Mouse (Mus musculus) retina, adult 2 months (tissue): ENCODE results near the gene Usp37.

Experiments
- DNase-seq: peaks from one replicate; pipeline ENCODE4 v3.0.0-alpha.2; 2012; ENCODE audit warnings: low read depth, low spot score

The Usp37 gene

DNA sequence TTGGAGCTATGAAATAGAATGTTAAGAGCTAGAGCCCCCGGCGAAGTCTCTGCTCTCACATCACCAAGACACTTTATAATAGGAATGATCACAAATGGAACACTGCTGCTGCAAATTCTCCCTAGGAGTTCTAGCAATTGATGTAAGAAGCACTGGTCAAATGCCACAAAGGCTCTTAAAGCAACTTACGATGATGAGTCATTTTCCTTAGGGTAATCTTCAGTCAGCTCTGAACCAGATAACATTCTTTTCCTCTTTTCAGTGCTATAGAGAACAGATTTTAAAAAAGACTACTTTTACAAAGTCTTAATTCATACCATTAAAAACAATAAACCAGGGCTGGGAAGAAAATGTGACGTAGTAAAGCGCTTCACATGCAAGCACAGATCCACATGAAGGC lies 58.3 kb downstream of the Usp37 start:
- DNase-seq = no peak

DNA sequence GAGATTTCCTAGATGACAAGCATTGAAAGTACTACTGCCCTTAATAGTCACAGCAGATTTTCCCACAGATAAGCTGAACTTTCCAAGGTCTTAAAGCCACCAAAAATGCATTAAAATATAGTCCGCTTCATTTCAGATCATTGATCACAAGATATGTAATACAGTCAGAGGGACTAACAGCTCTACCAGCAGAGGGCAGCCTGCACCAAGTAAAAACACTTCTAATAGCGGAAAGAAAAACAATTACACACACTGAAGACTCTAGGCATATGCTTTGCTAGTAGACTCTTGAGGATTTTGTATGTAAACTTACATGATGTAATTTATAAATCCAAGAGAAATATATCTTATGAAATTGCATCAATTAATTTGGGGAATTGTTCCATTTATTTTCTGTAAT lies 83.8 kb downstream of the Usp37 start:
- DNase-seq = peak; percentile 15

DNA sequence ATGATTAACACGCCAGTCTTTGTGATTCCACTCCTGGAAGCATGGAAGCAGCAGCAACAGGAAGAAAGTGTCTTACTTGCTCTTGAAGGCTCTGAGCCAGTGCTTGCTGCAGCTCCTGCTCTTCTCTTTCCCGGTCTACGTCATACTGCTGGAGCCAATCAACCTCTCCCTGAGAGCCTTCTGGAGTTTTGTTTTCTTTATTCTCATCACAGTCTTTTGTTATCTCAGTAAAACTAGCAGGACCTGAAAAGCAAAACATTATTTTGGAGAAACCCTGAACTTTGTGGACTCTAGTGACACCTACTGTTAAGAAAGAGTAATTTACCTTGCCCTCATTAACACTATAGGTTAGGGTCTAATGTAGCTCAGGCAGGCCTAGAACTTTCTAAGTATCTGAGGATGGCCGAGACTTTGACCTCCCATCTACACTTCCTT lies 91.5 kb downstream of the Usp37 start:
- DNase-seq = peak; percentile 39

DNA sequence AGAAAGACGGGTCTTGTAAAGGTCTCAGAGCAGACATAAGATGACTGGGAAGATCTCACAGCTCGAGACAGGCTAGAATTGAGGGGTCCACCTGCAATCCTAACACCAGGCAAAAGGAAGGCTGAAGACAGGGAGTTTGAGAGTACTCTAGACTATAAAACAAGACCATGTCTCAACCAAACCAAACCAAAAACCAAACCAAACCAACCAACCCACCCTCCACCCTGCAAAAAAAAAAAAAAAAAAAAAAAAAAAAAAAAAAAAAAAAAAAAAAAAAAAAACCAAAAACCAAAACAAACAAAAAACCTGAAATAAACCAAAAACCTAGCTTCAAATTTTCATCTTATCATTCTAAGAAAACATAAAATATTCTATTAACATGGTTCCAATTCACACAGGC lies 99.5 kb downstream of the Usp37 start:
- DNase-seq = no peak

GRCm38 (mm10) chr1:74439166-74439876 lies 104.8 kb downstream of the Usp37 start:
- no peak for DNase-seq

GRCm38 (mm10) chr1:74437702-74438427 lies 106.2 kb downstream of the Usp37 start:
- peak; percentile 74 for DNase-seq

DNA sequence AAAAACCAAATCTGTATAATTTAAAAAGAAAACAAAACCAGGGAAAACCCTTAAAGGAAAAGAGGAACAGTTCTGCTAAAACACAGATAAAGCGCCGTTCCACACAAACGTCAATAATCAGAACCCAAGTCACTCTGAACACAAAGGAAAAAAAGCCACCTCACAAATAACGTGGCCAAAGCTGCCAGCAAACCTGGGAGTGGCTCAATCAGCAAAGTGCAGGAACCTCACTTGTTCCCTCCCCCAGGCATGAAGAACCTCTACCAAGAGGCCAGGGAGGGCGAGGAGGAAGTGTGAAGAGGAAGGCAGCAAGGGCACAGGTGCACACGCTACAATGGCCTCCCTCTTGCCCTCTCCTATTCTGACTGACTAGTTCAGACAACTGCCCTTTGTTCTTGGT lies 108.5 kb downstream of the Usp37 start:
- DNase-seq = no peak

DNA sequence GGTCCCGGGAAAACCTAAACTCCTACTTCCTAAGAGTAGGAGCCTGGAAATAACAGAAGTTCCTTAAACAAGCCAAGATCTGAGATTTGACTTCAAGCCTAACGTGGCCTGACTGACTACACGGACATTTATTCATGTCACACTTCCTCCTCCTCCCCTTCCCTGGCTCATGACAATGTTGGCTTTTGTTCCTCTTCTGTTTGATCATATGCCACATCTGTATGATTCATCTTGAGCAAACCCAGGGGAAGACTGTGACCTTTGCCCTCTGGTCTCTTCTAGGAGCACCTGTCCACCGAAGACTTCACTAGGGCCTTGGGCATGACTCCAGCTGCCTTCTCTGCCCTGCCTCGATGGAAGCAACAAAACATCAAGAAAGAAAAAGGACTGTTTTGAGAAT lies 109.5 kb downstream of the Usp37 start:
- no peak for DNase-seq

DNA sequence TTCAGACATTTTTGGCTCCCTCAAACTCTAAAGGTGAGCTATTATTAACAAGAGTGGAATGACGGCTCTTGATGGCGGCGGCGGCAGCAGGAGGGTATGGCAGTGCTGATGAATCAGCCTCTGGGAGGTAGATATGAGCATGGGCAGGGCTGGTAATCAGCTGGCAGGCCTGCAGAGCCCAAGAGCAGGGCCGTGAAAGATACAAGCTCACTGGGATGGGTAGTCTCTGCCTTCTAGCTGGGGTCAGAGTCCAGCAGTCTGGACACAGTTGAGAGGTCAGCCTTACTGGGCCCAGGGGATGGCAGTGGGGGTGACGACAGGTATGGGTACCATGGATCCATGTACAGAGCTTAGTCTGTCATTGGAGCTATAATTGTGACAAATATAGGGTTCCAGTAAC lies 110.9 kb downstream of the Usp37 start:
- no peak for DNase-seq

GRCm38 (mm10) chr1:74425845-74426244 lies 118.2 kb downstream of the Usp37 start:
- DNase-seq = no peak

- no peak for DNase-seq
These were observed 120.9 kb downstream of the Usp37 start for GRCm38 (mm10) chr1:74423147-74423546.

GRCm38 (mm10) chr1:74419440-74419794 lies 124.7 kb downstream of the Usp37 start:
- DNase-seq = no peak

DNA sequence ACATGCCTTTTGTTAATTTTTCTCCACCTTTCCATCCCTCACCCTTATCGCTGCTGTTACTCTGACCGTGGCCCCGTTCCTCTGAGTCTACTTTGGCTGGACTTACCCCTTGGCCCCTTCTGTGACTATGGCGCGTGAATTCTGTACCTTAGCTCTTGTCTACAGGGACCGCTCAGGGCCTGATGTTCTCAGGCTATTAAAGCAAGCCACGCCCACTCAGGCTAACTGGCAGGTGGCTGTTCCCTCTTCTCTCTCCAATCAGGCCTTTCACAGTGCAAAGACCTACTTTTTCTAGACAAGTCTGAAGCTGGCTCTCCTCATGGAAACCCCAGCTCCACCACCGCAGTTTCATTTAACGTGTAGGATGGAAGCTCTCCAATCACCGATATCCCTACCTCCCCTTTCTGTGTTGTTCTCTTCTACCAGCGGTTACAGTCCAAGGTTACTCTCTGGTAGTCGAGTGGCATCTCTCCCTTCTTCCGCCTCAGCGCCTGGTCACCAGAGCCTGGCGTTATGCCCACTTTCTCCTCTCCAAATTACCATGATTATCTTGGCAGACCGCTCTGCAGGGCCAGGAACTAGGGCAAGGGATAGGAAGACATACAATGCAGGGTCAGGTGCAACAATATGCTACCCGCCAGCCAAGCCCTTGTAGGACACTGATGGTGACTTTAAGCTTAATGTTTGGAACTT lies 125.2 kb downstream of the Usp37 start:
- no peak for DNase-seq

GRCm38 (mm10) chr1:74415143-74415542 lies 128.9 kb downstream of the Usp37 start:
- DNase-seq = no peak

GRCm38 (mm10) chr1:74412711-74413110 lies 131.4 kb downstream of the Usp37 start:
- DNase-seq = no peak

DNA sequence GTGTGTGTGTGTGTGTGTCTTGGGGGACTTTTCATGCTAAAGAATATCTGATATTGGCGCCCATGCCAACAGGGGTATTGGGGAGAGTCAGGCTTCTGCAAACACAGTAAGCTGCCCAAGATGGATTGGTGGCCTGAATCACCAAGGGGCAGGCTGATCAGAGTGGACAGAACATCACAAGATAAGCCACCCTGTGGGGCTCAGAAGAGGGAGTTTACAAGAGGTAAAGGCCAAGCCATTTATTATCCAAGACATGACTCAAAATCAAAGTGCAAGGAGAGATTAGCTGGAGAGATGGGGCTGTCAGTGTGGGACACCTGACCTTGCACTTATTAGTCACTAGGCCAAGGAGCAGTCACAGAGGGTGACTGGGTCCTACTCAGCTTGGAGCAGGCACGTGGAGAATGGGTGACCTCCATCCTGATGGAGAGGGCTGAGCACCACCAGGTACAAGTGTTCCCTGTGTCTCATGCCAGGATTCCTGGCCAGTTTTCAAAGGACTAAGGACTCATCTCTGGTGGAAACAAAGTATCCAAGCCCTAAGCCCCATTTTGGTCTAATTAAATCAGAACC lies 132.2 kb downstream of the Usp37 start:
- no peak for DNase-seq

DNA sequence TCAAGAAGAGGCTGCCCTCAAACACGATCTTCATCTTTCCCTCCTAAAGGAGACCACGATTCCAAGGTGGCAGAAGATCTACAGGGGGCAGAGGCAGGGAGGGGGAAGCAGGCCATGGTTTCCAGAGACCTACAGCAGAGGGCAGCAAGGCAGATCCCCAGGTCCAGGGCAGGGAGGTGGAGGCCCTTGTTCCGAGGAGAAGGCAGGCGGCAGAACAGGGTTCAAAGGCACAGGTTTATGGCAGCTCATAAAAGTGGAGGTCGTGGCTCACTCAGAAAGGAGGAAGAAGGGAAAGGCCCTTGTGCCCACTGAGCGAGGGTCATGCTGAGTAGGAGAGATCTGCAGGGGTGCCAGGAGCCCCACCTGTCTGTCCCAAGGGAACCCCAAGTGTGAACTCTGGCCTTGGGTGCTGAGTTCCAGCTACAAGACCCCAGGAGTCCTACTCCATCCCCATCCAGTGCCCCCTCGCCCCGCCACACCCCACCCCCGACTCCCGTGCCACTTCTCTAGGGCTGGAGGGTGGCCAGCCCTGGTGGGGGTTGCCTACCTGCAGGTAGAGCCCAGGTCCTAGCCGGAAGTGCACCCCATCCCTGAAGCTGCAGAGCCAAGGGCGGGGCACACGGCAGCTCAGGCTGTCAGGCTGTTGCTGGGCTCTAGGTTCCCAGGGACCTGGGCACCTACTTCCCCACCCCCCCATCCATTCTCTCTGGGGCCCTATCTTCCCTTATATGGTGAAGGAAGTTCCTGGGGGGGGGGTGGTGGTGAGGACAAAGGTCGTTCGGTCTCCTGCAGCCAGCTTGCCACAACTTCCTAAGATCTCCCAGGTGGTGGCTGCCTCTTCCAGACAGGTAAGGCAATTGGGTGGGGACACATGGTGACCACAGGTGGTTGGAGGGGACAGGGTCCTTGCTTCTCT lies 135.2 kb downstream of the Usp37 start, which contains the start of gene Vil1:
Gene Vil1, plus strand, starts transcription at position 788 of the 916 bp plus-strand sequence.
- no peak for DNase-seq

DNA sequence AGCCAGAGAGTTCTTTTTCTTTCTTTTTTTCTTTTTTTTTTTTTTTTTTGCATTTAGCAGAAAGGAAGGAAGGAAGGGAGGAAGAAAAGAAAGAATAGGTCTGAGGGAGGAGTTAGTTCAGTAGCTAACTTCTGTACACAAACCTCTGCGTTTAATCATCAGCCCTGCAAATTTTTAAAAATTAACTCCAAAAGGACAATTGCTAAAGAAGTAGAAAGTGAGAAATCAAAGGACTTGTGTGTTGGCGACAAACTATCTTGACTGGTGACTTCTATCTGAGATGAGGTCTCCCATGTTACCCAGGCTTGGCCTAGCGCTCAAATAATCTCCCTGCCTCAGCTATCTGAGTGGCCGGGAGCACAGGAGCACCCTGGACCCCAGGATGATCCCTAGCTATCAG lies 139.9 kb downstream of the Usp37 start:
- no peak for DNase-seq

DNA sequence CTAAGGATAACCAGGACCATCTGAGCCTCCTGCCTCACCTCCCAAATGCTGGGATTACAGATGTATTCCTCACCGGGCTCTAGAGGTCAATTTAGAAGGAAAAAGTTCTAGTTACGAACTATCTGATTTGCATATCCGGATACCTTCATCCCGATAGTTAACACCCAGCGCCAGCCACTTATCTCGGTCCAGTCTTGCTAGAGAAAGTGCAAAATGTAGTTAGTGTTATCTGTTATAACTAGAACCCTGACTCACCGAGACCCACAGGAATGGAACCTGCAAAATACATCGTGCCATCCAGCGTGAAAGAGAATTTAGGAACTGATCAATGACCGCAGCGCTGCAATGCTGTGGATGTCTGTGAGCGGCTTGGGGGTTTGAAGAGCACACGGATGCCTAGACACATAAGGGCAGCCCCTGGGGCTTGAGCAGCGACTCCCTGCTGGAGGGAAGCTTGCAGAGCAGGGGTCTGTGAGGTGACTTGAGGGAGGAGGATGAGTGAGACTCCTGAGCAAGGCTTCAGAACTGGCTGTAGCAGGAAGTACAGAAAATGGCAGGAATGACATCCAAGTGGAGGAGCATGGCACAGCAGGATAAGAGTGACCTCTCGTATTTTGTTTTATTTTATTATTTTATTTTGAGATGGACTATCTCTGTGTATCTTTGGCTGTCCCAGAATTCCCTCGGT lies 142.9 kb downstream of the Usp37 start:
- DNase-seq = no peak

DNA sequence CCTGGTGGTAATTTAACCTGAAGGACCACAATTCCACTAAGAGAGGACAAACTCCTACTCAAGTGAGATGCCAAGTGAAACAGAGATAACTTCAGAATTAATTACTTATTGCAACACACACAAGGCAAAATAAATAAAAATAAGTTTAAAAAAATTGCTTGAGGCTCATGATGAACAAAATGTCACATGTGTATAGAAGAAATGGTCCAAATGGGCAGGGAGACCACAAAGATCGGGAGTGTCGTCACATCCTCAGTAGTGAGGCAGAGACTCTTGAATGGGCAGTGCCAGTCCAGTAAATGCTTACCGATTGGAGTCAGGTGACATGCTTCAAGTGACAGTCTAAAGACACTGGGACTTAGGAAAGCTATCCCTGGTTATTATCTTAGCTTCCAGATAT lies 143.6 kb downstream of the Usp37 start:
- DNase-seq = no peak
